Mouse (Mus musculus): ENCODE measurements around the gene Mepce. TPM values are rescaled to one million over a fixed set of nuclear protein-coding genes. Genes with fewer than 3 reads are reported as not detected.

Mepce gene
- polyA plus RNA-seq, 1 experiment from 2014 or later: 14.5 TPM

DNA sequence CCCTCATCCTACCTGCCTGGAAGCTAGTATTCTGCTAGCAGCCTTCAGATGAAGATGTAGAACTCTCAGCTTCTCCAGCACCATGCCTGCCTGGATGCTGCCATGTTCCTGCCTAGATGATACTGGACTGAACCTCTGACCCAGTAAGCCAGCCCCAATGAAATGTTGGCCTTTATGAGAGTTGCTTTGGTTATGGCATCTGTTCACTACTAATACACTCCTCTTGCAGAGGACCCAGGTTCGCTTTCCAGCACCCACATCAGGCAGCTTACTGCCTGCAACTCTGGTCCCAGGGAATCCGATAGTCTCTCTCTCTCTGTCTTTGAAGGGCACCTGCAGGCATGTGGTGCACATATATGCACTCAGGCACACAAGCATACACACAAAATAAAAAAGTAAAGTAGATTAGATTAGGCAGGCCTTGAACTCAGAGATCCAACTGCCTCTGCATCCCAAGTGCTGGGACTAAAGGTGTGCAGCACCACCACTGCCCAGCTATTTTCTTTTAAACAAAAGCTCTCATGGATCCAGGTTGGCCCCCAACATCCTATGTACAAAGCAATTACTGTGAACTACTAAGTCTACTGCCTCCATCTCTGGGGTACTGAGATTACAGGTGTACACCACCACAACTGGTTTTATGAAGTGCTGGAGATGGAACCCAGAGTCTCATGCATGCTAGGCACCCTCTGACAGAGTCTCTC, 11.7 kb downstream of the Mepce start:
- no peaks in the 10 kb centered on the region for H3K27me3 ChIP-seq
- 0 out of 2 replicates have a peak overlapping the region, but pooled peaks have one; percentile 7 for H3K9ac ChIP-seq
- H3K36me3 ChIP-seq: peaks cover 7% of the 10 kb centered on the region; the same call in 1 of the 2 replicates
- no peak for ATAC-seq (ENCODE audit: insufficient number of reproducible peaks, insufficient read depth, low FRiP score, low TSS enrichment)
- no peak overlapping the region for H3K27ac ChIP-seq
- 86% methylated on average over 2 of the region's 2 CpGs for WGBS
- no peak overlapping the region for H3K4me2 ChIP-seq (replicated peaks)
- peaks cover 23% of the 10 kb centered on the region for H3K4me1 ChIP-seq
- H3K9me3 ChIP-seq: no peaks in the 10 kb centered on the region
- no peak overlapping the region for H3K4me3 ChIP-seq

- Histone ChIP-seq H3K4me3 (no peak overlapping the region), H3K27ac (no peak overlapping the region), H3K9me3 (no peaks in the 10 kb centered on the region), H3K4me2 (replicated peaks) (no peak overlapping the region), H3K27me3 (no peaks in the 10 kb centered on the region), H3K36me3 (no peaks in the 10 kb centered on the region), H3K4me1 (peaks cover 8% of the 10 kb centered on the region), H3K9ac (no peak overlapping the region)
- ATAC-seq (ENCODE audit: insufficient number of reproducible peaks, insufficient read depth, low FRiP score, low TSS enrichment): no peak
Observed at GRCm38 (mm10) chr5:137772755-137773154, 14.7 kb downstream of the Mepce start.

DNA sequence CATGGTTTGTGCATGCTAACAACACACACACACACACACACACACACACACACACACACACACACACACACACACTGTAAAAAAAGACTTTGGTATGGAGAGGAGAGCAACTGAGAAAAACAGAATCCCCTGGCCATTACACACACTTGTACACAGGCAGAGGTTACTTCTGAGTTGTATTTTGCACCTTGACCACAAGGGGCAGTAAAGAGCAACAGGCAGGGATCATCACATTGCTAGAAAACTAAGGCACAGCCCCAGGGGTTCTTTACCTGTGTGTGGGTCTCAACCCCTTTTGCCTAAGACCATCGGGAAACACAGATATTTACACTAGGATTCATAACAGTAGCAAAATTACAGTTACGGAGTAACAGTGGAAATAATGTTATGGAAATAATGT, 16.7 kb downstream of the Mepce start:
- no peak overlapping the region for H3K27ac ChIP-seq
- H3K4me3 ChIP-seq: no peak overlapping the region
- no peaks in the 10 kb centered on the region for H3K36me3 ChIP-seq
- ATAC-seq (ENCODE audit: insufficient number of reproducible peaks, insufficient read depth, low FRiP score, low TSS enrichment): no peak
- no peak overlapping the region for H3K9ac ChIP-seq
- 0 out of 2 replicates have a peak, but pooled peaks cover 3% of the 10 kb centered on the region for H3K9me3 ChIP-seq
- H3K27me3 ChIP-seq: no peaks in the 10 kb centered on the region
- H3K4me1 ChIP-seq: no peaks in the 10 kb centered on the region
- WGBS: 43% methylated on average over 2 of the region's 2 CpGs
- no peak overlapping the region for H3K4me2 ChIP-seq (replicated peaks)

- Histone ChIP-seq H3K9me3 (0 out of 2 replicates have a peak, but pooled peaks cover 3% of the 10 kb centered on the region), H3K4me2 (replicated peaks) (no peak overlapping the region), H3K27ac (no peak overlapping the region), H3K4me3 (no peak overlapping the region), H3K27me3 (no peaks in the 10 kb centered on the region), H3K4me1 (no peaks in the 10 kb centered on the region), H3K36me3 (no peaks in the 10 kb centered on the region), H3K9ac (no peak overlapping the region)
- no peak for ATAC-seq (ENCODE audit: insufficient number of reproducible peaks, insufficient read depth, low FRiP score, low TSS enrichment)
- 57% methylated on average over 1 of the region's 1 CpGs for WGBS
Observed at GRCm38 (mm10) chr5:137768475-137768874, 19.0 kb downstream of the Mepce start.

- WGBS: 59% methylated on average over 3 of the region's 3 CpGs
- no peaks in the 10 kb centered on the region for H3K36me3 ChIP-seq
- H3K9ac ChIP-seq: no peak overlapping the region
- no peak overlapping the region for H3K27ac ChIP-seq
- no peak overlapping the region for H3K4me3 ChIP-seq
- H3K9me3 ChIP-seq: 0 out of 2 replicates have a peak, but pooled peaks cover 3% of the 10 kb centered on the region
- no peak for ATAC-seq (ENCODE audit: insufficient number of reproducible peaks, insufficient read depth, low FRiP score, low TSS enrichment)
- H3K4me1 ChIP-seq: no peaks in the 10 kb centered on the region
- no peaks in the 10 kb centered on the region for H3K27me3 ChIP-seq
- no peak overlapping the region for H3K4me2 ChIP-seq (replicated peaks)
Observed at GRCm38 (mm10) chr5:137766270-137766669, 21.2 kb downstream of the Mepce start.

- WGBS: 58% methylated on average over 9 of the region's 9 CpGs
- Histone ChIP-seq H3K27me3 (no peaks in the 10 kb centered on the region), H3K9me3 (0 out of 2 replicates have a peak, but pooled peaks cover 3% of the 10 kb centered on the region), H3K4me3 (no peak overlapping the region), H3K9ac (no peak overlapping the region), H3K27ac (no peak overlapping the region), H3K4me2 (replicated peaks) (no peak overlapping the region), H3K36me3 (peaks cover 2% of the 10 kb centered on the region), H3K4me1 (no peaks in the 10 kb centered on the region)
- ATAC-seq (ENCODE audit: insufficient number of reproducible peaks, insufficient read depth, low FRiP score, low TSS enrichment): no peak
Observed at GRCm38 (mm10) chr5:137764609-137765340, 22.7 kb downstream of the Mepce start.

DNA sequence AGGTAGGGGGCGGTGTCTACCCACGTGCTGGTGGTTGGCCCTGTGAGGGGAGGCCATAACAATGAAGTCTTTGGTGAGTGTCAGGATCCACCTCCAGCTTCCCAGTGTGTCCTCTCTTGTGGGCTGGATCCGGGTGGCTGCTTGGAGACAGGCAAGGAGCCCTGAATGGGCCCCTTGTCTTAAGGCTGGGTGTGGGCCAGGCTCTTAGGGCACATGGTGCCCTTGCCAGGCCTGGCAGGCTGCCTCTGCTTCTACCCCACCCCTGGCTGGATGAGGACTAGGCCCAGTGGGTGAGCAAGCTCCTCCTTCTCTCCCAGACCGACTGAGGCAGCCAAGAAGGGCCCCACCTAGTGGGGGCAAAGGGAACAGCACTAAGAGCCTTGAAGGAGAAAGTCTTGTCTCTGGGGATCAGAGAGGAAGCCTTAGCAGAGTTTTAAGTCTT, 27.5 kb downstream of the Mepce start:
- Histone ChIP-seq H3K4me2 (replicated peaks) (no peak overlapping the region), H3K9me3 (no peaks in the 10 kb centered on the region), H3K27ac (no peak overlapping the region), H3K4me3 (no peak overlapping the region), H3K27me3 (no peaks in the 10 kb centered on the region), H3K9ac (no peak overlapping the region), H3K36me3 (peaks cover 40% of the 10 kb centered on the region), H3K4me1 (no peaks in the 10 kb centered on the region; the same call in 1 of the 2 replicates)
- WGBS: 27% methylated on average over 4 of the region's 4 CpGs
- ATAC-seq (ENCODE audit: insufficient number of reproducible peaks, insufficient read depth, low FRiP score, low TSS enrichment): no peak

DNA sequence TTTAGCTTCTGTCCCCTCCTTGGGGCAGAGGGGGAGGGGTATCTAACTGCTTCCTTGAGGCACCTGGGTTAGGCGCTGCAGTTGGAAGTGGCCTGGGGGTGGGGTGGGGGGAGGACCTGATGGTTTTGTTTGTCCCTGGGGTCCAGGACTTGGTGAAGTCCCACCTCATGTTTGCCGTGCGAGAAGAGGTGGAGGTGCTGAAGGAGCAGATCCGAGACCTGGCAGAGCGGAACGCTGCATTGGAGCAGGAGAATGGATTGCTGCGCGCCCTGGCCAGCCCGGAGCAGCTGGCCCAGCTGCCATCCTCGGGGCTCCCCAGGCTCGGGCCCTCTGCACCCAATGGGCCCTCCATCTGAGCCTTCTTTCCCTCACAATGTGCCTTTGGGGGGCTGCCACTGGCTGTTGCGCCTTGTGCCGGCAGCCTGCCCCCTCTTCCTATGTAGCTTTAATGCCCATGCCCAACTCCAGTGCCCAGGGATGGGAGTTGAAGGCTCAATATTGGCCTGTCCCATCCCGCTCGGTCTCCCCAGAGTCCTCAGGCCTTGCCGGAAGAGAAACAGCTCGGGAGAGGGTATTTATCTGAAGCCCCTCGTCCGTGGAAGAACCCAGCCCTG, 28.4 kb downstream of the Mepce start:
- Histone ChIP-seq H3K27ac (no peak overlapping the region), H3K4me2 (replicated peaks) (no peak overlapping the region), H3K9ac (0 out of 2 replicates have a peak overlapping the region, but pooled peaks have one; percentile 2), H3K36me3 (peaks cover 45% of the 10 kb centered on the region), H3K9me3 (no peaks in the 10 kb centered on the region), H3K4me1 (no peaks in the 10 kb centered on the region; the same call in 1 of the 2 replicates), H3K4me3 (no peak overlapping the region), H3K27me3 (no peaks in the 10 kb centered on the region)
- 86% methylated on average over 19 of the region's 19 CpGs for WGBS
- no peak for ATAC-seq (ENCODE audit: insufficient number of reproducible peaks, insufficient read depth, low FRiP score, low TSS enrichment)

- no peak overlapping the region for H3K9ac ChIP-seq
- no peak for ATAC-seq (ENCODE audit: insufficient number of reproducible peaks, insufficient read depth, low FRiP score, low TSS enrichment)
- H3K36me3 ChIP-seq: peaks cover 56% of the 10 kb centered on the region
Observed at GRCm38 (mm10) chr5:137757887-137758286, 29.6 kb downstream of the Mepce start.

DNA sequence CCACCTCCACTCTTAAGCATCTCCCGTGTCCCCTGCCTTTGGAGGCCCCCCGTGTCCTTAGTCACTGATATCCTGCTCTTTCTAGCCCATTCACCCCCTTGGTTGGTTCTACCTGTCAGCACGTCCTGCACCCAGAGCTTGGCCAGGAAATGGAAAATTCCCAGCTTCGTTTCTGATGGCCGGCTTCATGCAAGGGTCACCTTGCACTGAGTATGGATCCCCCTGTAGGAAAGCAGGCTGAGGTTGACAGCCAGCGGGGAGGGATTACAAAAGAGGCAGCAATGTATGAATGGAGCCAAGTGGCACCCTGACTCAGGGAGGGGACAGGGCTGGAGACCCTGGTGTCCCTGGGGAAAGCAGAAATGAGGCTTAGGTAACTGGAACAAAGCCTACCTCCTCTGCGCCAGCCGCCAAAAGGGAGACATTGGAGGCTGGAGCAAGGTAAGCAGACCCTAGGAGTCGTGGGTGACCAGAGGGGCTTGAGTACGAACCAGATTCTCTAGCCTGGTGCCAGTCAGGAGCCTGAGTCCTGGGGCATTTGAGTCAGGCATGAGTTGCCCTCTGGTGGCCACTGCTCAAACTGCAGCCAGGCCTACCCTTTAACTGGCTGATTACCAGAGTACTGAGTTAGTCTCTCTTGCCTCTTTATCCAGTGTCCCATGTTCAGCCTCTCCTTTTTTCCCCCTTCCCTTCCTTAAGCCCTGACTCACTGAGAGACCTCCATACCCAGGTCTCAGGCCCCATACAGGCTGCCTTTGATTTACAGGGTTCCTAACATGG, 30.4 kb downstream of the Mepce start:
- H3K9me3 ChIP-seq: no peaks in the 10 kb centered on the region
- no peak overlapping the region for H3K27ac ChIP-seq
- no peak overlapping the region for H3K9ac ChIP-seq
- no peak overlapping the region for H3K4me2 ChIP-seq (replicated peaks)
- H3K36me3 ChIP-seq: peaks cover 63% of the 10 kb centered on the region
- H3K4me1 ChIP-seq: no peaks in the 10 kb centered on the region; the same call in 1 of the 2 replicates
- no peak for ATAC-seq (ENCODE audit: insufficient number of reproducible peaks, insufficient read depth, low FRiP score, low TSS enrichment)
- no peaks in the 10 kb centered on the region for H3K27me3 ChIP-seq
- 45% methylated on average over 10 of the region's 10 CpGs for WGBS
- no peak overlapping the region for H3K4me3 ChIP-seq

More at GRCm38 (mm10) chr5:137757887-137758286, 29.6 kb downstream of the Mepce start:
- Histone ChIP-seq H3K9me3 (no peaks in the 10 kb centered on the region), H3K4me1 (no peaks in the 10 kb centered on the region; the same call in 1 of the 2 replicates), H3K4me3 (no peak overlapping the region), H3K27me3 (no peaks in the 10 kb centered on the region), H3K4me2 (replicated peaks) (no peak overlapping the region), H3K27ac (no peak overlapping the region)
- WGBS: 85% methylated on average over 6 of the region's 6 CpGs

DNA sequence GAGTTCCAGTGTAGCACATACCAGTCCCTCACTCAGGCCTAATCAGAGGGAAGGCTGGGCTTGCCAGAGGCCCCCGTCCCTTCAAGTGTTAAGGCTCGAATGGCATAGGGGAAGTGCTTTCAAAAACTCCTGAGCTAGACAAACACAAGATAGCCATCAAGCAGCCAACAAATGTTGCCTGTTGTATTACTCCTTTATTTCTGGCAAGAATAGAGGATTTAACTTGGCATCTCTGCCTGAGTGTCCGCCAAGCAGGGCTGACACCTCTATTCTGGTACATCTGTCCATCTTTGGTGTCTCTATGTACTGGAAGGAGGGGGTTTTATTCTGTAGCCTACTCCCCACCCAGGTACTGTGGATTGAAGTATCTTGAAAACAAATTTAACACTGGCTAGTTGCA, 31.3 kb downstream of the Mepce start:
- WGBS: 76% methylated on average over 3 of the region's 3 CpGs
- no peak overlapping the region for H3K27ac ChIP-seq
- H3K4me2 ChIP-seq (replicated peaks): no peak overlapping the region
- H3K9me3 ChIP-seq: no peaks in the 10 kb centered on the region
- H3K36me3 ChIP-seq: peaks cover 72% of the 10 kb centered on the region
- ATAC-seq (ENCODE audit: insufficient number of reproducible peaks, insufficient read depth, low FRiP score, low TSS enrichment): no peak
- H3K27me3 ChIP-seq: no peaks in the 10 kb centered on the region
- no peak overlapping the region for H3K4me3 ChIP-seq
- H3K4me1 ChIP-seq: no peaks in the 10 kb centered on the region; the same call in 1 of the 2 replicates
- H3K9ac ChIP-seq: no peak overlapping the region
